Mouse (Mus musculus) gastrocnemius, postnatal 25 days (tissue): ENCODE data around the gene Ppp1r9a. TPM values are rescaled to one million over a fixed set of nuclear protein-coding genes. Genes with fewer than 3 reads are reported as not detected.

Experiments used
- DNase-seq: peaks from one replicate; pipeline ENCODE4 v3.0.0; 2022
- total RNA-seq, 2 experiments: library from RNA; stranded (reverse); gene quantifications; 1 replicate in 1 of 2; 2 replicates in 1 of 2; pipeline ENCODE4 v1.2.3; 2021

The Ppp1r9a gene
- total RNA-seq, 2 experiments from 2014 or later, result 3.2 to 4.0 TPM

GRCm38 (mm10) chr6:4956651-4957050 lies 53.9 kb downstream of the Ppp1r9a start:
- no peak for DNase-seq

- no peak for DNase-seq
Observed at GRCm38 (mm10) chr6:4962197-4962596, 59.5 kb downstream of the Ppp1r9a start.

- DNase-seq, result no peak
Observed at GRCm38 (mm10) chr6:4963049-4963448, 60.3 kb downstream of the Ppp1r9a start.

- no peak for DNase-seq
Observed at GRCm38 (mm10) chr6:4967236-4967635, 64.5 kb downstream of the Ppp1r9a start.

- DNase-seq, result no peak
Observed at GRCm38 (mm10) chr6:4971229-4971628, 68.5 kb downstream of the Ppp1r9a start.

- DNase-seq, result no peak
Observed at GRCm38 (mm10) chr6:4972808-4973207, 70.1 kb downstream of the Ppp1r9a start.

- no peak for DNase-seq
Observed at GRCm38 (mm10) chr6:4973337-4973736, 70.6 kb downstream of the Ppp1r9a start.

- DNase-seq, result no peak
Observed at GRCm38 (mm10) chr6:4977515-4977914, 74.8 kb downstream of the Ppp1r9a start.

GRCm38 (mm10) chr6:4978249-4978648 lies 75.5 kb downstream of the Ppp1r9a start:
- DNase-seq, result no peak

- DNase-seq, result no peak
Observed at GRCm38 (mm10) chr6:4978897-4979296, 76.2 kb downstream of the Ppp1r9a start.

- no peak for DNase-seq
Observed at GRCm38 (mm10) chr6:4980113-4980512, 77.4 kb downstream of the Ppp1r9a start.

GRCm38 (mm10) chr6:4982686-4983162 lies 80.0 kb downstream of the Ppp1r9a start:
- no peak for DNase-seq

- DNase-seq, result no peak
Observed at GRCm38 (mm10) chr6:4985668-4986067, 83.0 kb downstream of the Ppp1r9a start.

GRCm38 (mm10) chr6:4987084-4987483 lies 84.4 kb downstream of the Ppp1r9a start:
- no peak for DNase-seq

GRCm38 (mm10) chr6:4988688-4989087 lies 86.0 kb downstream of the Ppp1r9a start:
- DNase-seq, result no peak

- DNase-seq, result no peak
Observed at GRCm38 (mm10) chr6:4992308-4992707, 89.6 kb downstream of the Ppp1r9a start.

GRCm38 (mm10) chr6:4993600-4994160 lies 91.0 kb downstream of the Ppp1r9a start:
- DNase-seq, result no peak

GRCm38 (mm10) chr6:4994161-4994919 lies 91.6 kb downstream of the Ppp1r9a start:
- DNase-seq, result no peak

GRCm38 (mm10) chr6:4997599-4997998 lies 94.9 kb downstream of the Ppp1r9a start:
- no peak for DNase-seq

GRCm38 (mm10) chr6:4998929-4999328 lies 96.2 kb downstream of the Ppp1r9a start:
- no peak for DNase-seq

- DNase-seq, result no peak
Observed at GRCm38 (mm10) chr6:5000788-5001187, 98.1 kb downstream of the Ppp1r9a start.

GRCm38 (mm10) chr6:5005491-5006275 lies 103.0 kb downstream of the Ppp1r9a start:
- no peak for DNase-seq
